Mouse (Mus musculus) lung, postnatal 0 days (tissue): Measurements from ENCODE around the gene Amotl1. TPM values are rescaled to one million over a fixed set of nuclear protein-coding genes. Genes with fewer than 3 reads are reported as not detected.

Experiments used
- ATAC-seq: fragments of 200-750 bp; cut with Nextera tagmentation; 2 replicates; pipeline ENCODE4 v1.8.0; 2017; ENCODE audit warnings: moderate library complexity
- DNase-seq: peaks from one replicate; pipeline ENCODE4 v3.0.0-alpha.2; 2016; ENCODE audit warnings: low spot score
- H3K27ac ChIP-seq: fragments of 300-500 bp; sonication (generic); 2 replicates; pipeline ENCODE4 v1.5.1; 2014; ENCODE audit warnings: antibody characterized with exemption, mild to moderate bottlenecking, low read length, mixed read lengths
- H3K27me3 ChIP-seq: fragments of 300-500 bp; sonication (generic); replicated peaks from 2 replicates; pipeline ENCODE4 v1.6.1; 2014; ENCODE audit warnings: low read length, mixed read lengths; ENCODE audit not compliant: insufficient read depth
- H3K36me3 ChIP-seq: fragments of 300-500 bp; sonication (generic); 2 replicates; pipeline ENCODE4 v1.6.1; 2014; ENCODE audit warnings: low read length, mixed read lengths; ENCODE audit not compliant: insufficient read depth
- H3K4me1 ChIP-seq: fragments of 300-500 bp; sonication (generic); 2 replicates; pipeline ENCODE4 v1.6.1; 2014; ENCODE audit warnings: antibody characterized with exemption, low read depth, low read length, mixed read lengths; ENCODE audit not compliant: insufficient read depth
- H3K4me2 ChIP-seq: fragments of 300-500 bp; sonication (generic); replicated peaks from 2 replicates; pipeline ENCODE4 v1.6.1; 2014; ENCODE audit warnings: low read depth, mild to moderate bottlenecking, low read length, moderate library complexity, mixed read lengths
- H3K4me3 ChIP-seq: fragments of 300-500 bp; sonication (generic); 2 replicates; pipeline ENCODE4 v1.5.1; 2014; ENCODE audit warnings: low read depth, low read length
- H3K9ac ChIP-seq: fragments of 300-500 bp; sonication (generic); replicated peaks from 2 replicates; pipeline ENCODE4 v1.6.1; 2014; ENCODE audit warnings: low read depth, mild to moderate bottlenecking
- H3K9me3 ChIP-seq: fragments of 300-500 bp; sonication (generic); 2 replicates; pipeline ENCODE4 v1.6.1; 2016; ENCODE audit warnings: low read length, mixed read lengths
- CTCF ChIP-seq: IDR thresholded peaks from 2 replicates; pipeline ENCODE4 v1.5.1; 2016; ENCODE audit warnings: antibody characterized with exemption, mild to moderate bottlenecking
- EP300 ChIP-seq: IDR thresholded peaks from 2 replicates; pipeline ENCODE4 v1.6.1; 2016; ENCODE audit warnings: antibody characterized with exemption, mild to moderate bottlenecking, control low read depth
- WGBS: fragments of 180-500 bp; shearing (Covaris S2); extraction: QIAGEN DNeasy Blood & Tissue Kit; methylation state at CpG from one replicate; pipeline ENCODE4 v1.1.7; 2014; 5-methylcytosine and 5-hydroxymethylcytosine counted together
- polyA plus RNA-seq: library from polyadenylated mRNA; unstranded; fragments of >200 nt; fragmentation: Nextera tagmentation; extraction: Ambion mirVana; gene quantifications from 2 replicates; pipeline ENCODE4 v1.2.1, GENCODE M21; 2015

The Amotl1 gene
- polyA plus RNA-seq, 1 experiment from 2014 or later, result 12.9 TPM

DNA sequence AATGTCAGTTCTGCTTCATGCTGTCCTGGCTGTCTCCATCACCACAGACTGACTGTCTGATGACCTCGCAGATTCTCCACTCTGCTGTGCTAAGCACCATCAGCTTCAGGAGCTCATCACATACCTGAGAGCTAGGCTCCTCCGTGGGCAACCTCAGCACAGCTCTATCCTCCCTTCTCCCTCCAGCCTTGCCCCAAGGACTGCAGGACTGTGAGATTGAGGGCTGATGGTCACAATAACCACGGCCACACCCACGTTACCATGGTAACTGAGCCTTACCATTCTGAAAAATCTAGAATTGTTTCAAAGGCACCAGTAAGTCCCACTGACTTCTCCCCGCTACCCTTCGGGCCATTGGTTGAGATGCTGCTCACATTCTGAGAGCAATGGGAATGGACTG lies 1.5 kb downstream of the Amotl1 start:
- H3K36me3 ChIP-seq, result no peaks in the 10 kb centered on the region
- no peaks in the 10 kb centered on the region for H3K27me3 ChIP-seq
- TF ChIP-seq CTCF (no peak), EP300 (no peak)
- no peaks in the 10 kb centered on the region; the same call in 1 of the 2 replicates for H3K4me1 ChIP-seq
- H3K4me2 ChIP-seq, result no peak overlapping the region
- DNase-seq, result no peak
- no peak for ATAC-seq
- no peak overlapping the region for H3K27ac ChIP-seq
- WGBS, result 64% methylated on average over 6 of the region's 6 CpGs
- H3K9me3 ChIP-seq, result no peaks in the 10 kb centered on the region
- H3K4me3 ChIP-seq, result no peak overlapping the region
- no peak overlapping the region for H3K9ac ChIP-seq

DNA sequence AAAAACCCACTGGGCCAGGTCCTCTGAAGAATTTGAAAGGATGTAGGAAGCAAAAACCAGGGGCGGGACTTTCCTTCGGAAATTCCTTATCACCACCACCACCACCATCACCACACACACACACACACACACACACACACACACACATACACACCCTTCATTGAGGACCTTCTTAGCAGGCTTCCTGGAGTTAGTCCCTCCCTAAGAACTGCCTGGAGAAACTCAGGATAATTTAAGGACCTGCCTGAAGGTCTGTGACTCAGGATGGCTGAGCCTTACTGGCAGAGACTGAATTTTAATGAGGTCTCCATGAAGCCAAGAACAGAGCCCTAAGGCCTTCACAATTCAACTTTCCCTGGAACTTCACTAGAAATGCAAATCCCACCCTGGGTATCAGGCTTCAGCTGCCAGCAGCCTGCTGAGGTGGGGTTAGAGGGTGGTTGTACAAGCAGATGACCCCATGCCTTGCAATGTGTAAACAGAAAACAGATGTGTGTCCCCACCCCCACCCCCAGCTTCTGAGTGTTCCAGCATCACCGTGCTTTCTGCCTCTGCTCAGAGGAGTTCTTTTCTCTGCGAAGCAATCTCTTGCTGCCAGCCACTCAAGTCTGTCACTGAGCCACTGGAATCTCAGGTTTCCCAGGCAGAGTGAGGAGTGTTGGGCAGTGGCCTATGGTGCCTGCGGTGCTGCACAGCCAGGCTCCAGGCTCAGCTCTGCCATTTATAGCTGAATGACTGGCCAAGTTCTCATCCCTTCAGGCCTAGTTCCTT lies 2.4 kb downstream of the Amotl1 start:
- DNase-seq (peak; percentile 29), ATAC-seq (peak; percentile 65)
- no peak for TF ChIP-seq CTCF
- peak; percentile 24; the same call in 1 of the 2 replicates for TF ChIP-seq EP300
- Histone ChIP-seq H3K27me3 (no peaks in the 10 kb centered on the region), H3K9ac (no peak overlapping the region), H3K27ac (peak overlapping the region; percentile 70), H3K36me3 (no peaks in the 10 kb centered on the region), H3K4me3 (no peak overlapping the region), H3K4me1 (no peaks in the 10 kb centered on the region; the same call in 1 of the 2 replicates), H3K9me3 (no peaks in the 10 kb centered on the region), H3K4me2 (no peak overlapping the region)
- 19% methylated on average over 5 of the region's 5 CpGs for WGBS

DNA sequence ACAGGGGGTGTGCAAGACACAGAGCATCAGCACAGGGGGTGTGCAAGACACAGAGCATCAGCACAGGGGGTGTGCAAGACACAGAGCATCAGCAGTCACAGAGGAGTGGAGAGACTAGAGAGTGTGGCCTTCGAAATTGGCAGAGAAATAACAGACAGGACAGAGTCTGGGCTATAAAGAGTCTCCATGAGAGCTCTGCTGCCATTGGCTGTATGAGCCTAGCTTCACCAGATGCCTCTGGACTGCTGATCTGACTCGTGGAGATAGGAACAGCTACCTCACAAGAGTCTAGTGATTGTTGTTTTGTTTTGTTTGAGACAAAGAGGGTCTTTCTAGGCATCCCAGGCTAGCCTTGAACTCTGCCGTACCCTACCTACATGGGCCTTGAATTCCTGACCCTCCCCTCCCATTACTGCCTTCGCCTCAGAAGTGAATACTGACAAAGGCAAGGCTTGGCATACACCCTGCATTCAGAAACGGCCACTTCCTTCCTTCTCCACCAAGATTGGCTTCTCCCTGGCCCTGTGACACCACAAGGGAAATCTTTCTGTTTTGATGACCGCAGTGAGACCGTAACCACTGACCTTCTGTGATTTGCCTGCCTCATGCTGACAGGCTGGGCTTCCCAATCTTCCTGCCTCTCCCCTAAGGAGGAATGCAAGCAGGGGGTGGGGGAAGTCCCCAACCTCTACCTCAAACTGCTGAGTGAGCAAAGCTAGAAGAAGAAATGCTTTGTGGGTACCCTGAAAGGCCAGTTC lies 3.4 kb downstream of the Amotl1 start:
- DNase-seq (peak; percentile 74), ATAC-seq (peak; percentile 84)
- WGBS, result 32% methylated on average over 7 of the region's 7 CpGs
- no peaks in the 10 kb centered on the region; the same call in 1 of the 2 replicates for H3K4me1 ChIP-seq
- H3K4me3 ChIP-seq, result no peak overlapping the region
- no peaks in the 10 kb centered on the region for H3K36me3 ChIP-seq
- H3K9ac ChIP-seq, result no peak overlapping the region
- H3K9me3 ChIP-seq, result no peaks in the 10 kb centered on the region
- peak overlapping the region; percentile 70 for H3K27ac ChIP-seq
- no peak overlapping the region for H3K4me2 ChIP-seq
- no peaks in the 10 kb centered on the region for H3K27me3 ChIP-seq
- TF ChIP-seq CTCF (no peak), EP300 (peak; percentile 34; the same call in 1 of the 2 replicates)

DNA sequence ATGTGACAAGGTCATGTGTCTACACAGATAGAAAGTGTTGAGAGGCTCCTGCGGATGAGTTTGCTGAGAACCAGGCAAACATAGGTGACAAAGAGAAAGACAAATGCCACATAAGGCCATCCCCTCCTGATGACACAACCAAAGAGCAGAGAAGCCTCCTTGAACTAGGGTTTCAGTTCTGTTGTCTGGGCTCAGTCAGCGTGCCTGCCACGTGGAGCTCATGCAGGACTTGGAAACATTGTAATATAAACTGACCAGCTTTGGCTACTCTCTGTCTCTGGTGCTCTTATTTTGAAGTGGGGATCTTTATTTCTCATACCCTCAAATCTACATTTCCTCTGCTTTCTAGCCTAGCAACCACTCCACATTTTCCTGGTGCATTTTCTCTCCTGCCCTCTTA lies 8.6 kb downstream of the Amotl1 start:
- no peak for DNase-seq
- Histone ChIP-seq H3K27me3 (no peaks in the 10 kb centered on the region), H3K36me3 (no peaks in the 10 kb centered on the region), H3K4me2 (no peak overlapping the region), H3K4me3 (no peak overlapping the region), H3K4me1 (no peaks in the 10 kb centered on the region), H3K9ac (no peak overlapping the region), H3K9me3 (no peaks in the 10 kb centered on the region), H3K27ac (no peak overlapping the region)
- ATAC-seq, result no peak
- WGBS, result 33% methylated on average over 3 of the region's 3 CpGs
- TF ChIP-seq CTCF, result no peak
- no peak for TF ChIP-seq EP300

DNA sequence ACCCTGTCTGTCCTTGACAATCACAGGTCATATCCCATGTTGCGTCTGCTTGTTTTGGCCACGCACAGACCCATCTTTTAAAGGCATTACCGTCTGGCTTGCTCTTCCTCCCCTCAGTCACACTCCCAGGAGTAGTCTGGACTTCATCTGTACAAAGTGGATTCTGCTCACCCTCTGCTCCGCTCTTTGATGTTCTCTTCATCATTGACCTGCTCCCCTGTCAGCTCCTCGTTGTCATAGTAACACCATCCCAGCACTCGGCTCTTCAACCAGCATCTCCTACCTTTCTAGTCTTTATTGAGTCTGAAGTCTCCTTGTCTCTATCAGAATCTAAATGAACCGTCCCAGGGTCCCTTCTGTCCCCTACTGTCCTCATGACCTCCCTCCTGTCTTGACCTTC lies 9.3 kb downstream of the Amotl1 start:
- no peak overlapping the region for H3K9ac ChIP-seq
- no peak overlapping the region for H3K27ac ChIP-seq
- WGBS, result 75% methylated on average over 7 of the region's 7 CpGs
- H3K36me3 ChIP-seq, result no peaks in the 10 kb centered on the region
- no peaks in the 10 kb centered on the region for H3K9me3 ChIP-seq
- H3K4me1 ChIP-seq, result no peaks in the 10 kb centered on the region
- H3K27me3 ChIP-seq, result no peaks in the 10 kb centered on the region
- TF ChIP-seq EP300 (no peak), CTCF (no peak)
- DNase-seq, result no peak
- no peak overlapping the region for H3K4me3 ChIP-seq
- ATAC-seq, result no peak
- no peak overlapping the region for H3K4me2 ChIP-seq

DNA sequence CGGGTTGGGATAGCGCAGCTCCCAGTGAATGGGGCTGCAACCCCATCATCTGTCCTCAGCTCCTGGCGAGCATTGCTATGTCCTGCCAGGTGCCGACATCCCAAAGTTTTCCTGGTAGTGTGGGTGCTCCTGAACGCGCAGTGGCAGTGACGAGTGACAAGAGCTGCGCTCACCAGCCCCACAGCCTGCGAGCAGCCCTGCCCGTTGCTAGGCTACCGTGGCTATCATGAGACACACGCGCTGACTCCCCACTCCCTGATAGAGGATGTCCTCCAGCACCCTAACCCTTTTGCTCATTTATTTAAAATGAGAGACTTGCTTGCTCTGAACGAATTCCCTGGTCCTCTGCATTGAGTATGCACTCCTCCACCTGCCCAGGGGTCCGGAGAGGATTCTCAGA lies 10.7 kb downstream of the Amotl1 start:
- H3K4me2 ChIP-seq, result no peak overlapping the region
- ATAC-seq, result 0 out of 2 replicates have a peak, but pooled peaks have one; percentile 37
- H3K36me3 ChIP-seq, result no peaks in the 10 kb centered on the region
- TF ChIP-seq EP300 (no peak), CTCF (no peak)
- H3K4me1 ChIP-seq, result no peaks in the 10 kb centered on the region
- no peak overlapping the region for H3K9ac ChIP-seq
- H3K9me3 ChIP-seq, result no peaks in the 10 kb centered on the region
- DNase-seq, result no peak
- no peak overlapping the region for H3K27ac ChIP-seq
- H3K4me3 ChIP-seq, result no peak overlapping the region
- no peaks in the 10 kb centered on the region for H3K27me3 ChIP-seq
- WGBS, result 13% methylated on average over 15 of the region's 15 CpGs
